Mouse (Mus musculus): ENCODE data around the gene Mtx2.

Mtx2 gene

GRCm38 (mm10) chr2:74907368-74908291, 82.0 kb downstream of the Mtx2 start:
- in situ Hi-C loops (cut with MboI; ENCODE audit: low pct_unique_long_range_greater_than_20kb in 1 of 2, low sequenced_read_pairs in 2 of 2, unreplicated experiment in 1 of 2), result no loop called here

- in situ Hi-C loops (cut with MboI; ENCODE audit: low pct_unique_long_range_greater_than_20kb in 1 of 2, low sequenced_read_pairs in 2 of 2, unreplicated experiment in 1 of 2), result no loop called here
Observed at GRCm38 (mm10) chr2:74912031-74912430, 86.4 kb downstream of the Mtx2 start.

- in situ Hi-C loops (cut with MboI; ENCODE audit: low pct_unique_long_range_greater_than_20kb in 1 of 2, low sequenced_read_pairs in 2 of 2, unreplicated experiment in 1 of 2), result no loop called here
Observed at GRCm38 (mm10) chr2:74917880-74918537, 92.4 kb downstream of the Mtx2 start.

- in situ Hi-C loops (cut with MboI; ENCODE audit: low pct_unique_long_range_greater_than_20kb in 1 of 2, low sequenced_read_pairs in 2 of 2, unreplicated experiment in 1 of 2), result no loop called here
Observed at GRCm38 (mm10) chr2:74925968-74926814, 100.6 kb downstream of the Mtx2 start.
